Mouse (Mus musculus): ENCODE measurements around the gene Man1c1.

DNA sequence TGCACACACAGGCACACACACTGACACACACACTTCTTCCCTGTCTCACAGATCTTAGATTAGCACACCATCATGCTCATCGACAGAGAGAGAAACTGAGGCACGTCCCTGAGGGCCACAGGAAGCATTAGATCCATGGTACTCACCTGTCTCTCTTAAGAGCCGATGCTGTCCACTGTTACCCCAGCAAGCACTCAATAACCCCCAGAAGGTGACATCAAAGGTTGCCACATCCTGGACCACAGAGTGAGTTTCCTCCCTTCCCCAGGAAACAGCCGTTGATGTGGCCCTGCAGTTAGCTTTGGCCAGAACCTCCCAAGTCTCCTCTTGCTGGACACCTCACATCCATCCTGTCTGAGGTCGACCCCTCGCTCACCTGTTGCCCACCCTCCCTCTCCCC, 49.7 kb downstream of the Man1c1 start:
- TF ChIP-seq CTCF (IDR thresholded peaks at IDR 0.05; ENCODE audit: low read depth, low read length) (no peak), TAL1 (conservative IDR thresholded peaks at IDR 0.05; ENCODE audit: low read depth, low read length) (no peak)

Measured in G1E (cell line).